Mouse (Mus musculus): ENCODE measurements around the gene Olfr204.
"Not testable (repeated sequence)": the region's sequence is repeated elsewhere in the genome, so short reads cannot be mapped to it uniquely, and the experiment has no call there.

DNA sequence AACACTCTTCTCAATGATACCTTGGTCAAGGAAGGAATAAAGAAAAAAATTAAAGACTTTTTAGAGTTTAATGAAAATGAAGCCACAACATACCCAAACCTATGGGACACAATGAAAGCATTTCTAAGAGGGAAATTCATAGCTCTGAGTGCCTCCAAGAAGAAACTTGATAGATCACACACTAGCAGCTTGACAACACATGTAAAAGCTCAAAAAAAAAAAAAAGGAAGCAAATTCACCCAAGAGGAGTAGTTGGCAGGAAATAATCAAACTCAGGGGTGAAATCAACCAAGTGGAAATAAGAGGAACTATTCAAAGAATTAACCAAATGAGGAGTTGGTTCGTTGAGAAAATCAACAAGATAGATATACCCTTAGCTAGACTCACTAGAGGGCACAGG lies 5.2 kb upstream of the Olfr204 start:
- TF ChIP-seq CTCF (IDR thresholded peaks at IDR 0.05; ENCODE audit: low read depth); EP300 (optimal IDR thresholded peaks at IDR 0.05): not testable (repeated sequence)

All from stomach, postnatal 0 days (tissue).